Mouse (Mus musculus): Measurements from ENCODE around the gene Coro7.
"Not testable (repeated sequence)": the region's sequence is repeated elsewhere in the genome, so short reads cannot be mapped to it uniquely, and the experiment has no call there.

GRCm38 (mm10) chr16:4581179-4581578 lies 98.4 kb downstream of the Coro7 start:
- not testable (repeated sequence) for TF ChIP-seq CEBPB (IDR thresholded peaks at IDR 0.05; ENCODE audit: low read depth); MAX (IDR thresholded peaks at IDR 0.05); CTCF (IDR thresholded peaks at IDR 0.05; ENCODE audit: control insufficient read depth, insufficient read depth, insufficient read length); MYOG (IDR thresholded peaks at IDR 0.05; ENCODE audit: control insufficient read depth, extremely low read depth, insufficient read length); MYOD1 (IDR thresholded peaks at IDR 0.05; ENCODE audit: control insufficient read depth, insufficient read length, low read depth); USF1 (IDR thresholded peaks at IDR 0.05; ENCODE audit: low read depth)
